In genomic region chr8:119909944-119910546, GRCm38 (mm10) we compare ENCODE assay signal across 8 mouse cellular contexts. TPM values are rescaled to one million over a fixed set of nuclear protein-coding genes. Genes with fewer than 3 reads are reported as not detected.
A peak's percentile ranks its signal among the peaks of the same experiment; 100 is the strongest.
DNase-seq lines count a peak whose midpoint lies in the region; ATAC-seq and TF ChIP-seq lines count a peak whose summit lies in the region.

Gene Usp10, plus strand, starts transcription at chr8:119910360.

- no peaks in the 10 kb centered on the region for H3K36me3 ChIP-seq in forebrain, embryonic 12.5 days (replicated peaks)
- no peaks in the 10 kb centered on the region for H3K36me3 ChIP-seq in hindbrain, embryonic 11.5 days (ENCODE audit: control insufficient read depth, insufficient read depth, low read length)
- H3K36me3 ChIP-seq in liver, embryonic 11.5 days (ENCODE audit: control insufficient read depth, insufficient read depth, low read length), result no peaks in the 10 kb centered on the region; the same call in 1 of the 2 replicates
- H3K36me3 ChIP-seq in stomach, embryonic 16.5 days (ENCODE audit: control insufficient read depth, insufficient read depth, low read length), result no peaks in the 10 kb centered on the region

- H3K9me3 ChIP-seq in forebrain, embryonic 12.5 days, result no peaks in the 10 kb centered on the region
- H3K9me3 ChIP-seq in hindbrain, embryonic 11.5 days (ENCODE audit: control insufficient read depth, low read length), result no peaks in the 10 kb centered on the region
- no peaks in the 10 kb centered on the region for H3K9me3 ChIP-seq in liver, embryonic 11.5 days (ENCODE audit: control insufficient read depth, low read length)
- H3K9me3 ChIP-seq in stomach, embryonic 16.5 days (replicated peaks; ENCODE audit: control insufficient read depth, low read length), result no peaks in the 10 kb centered on the region

- no peak for DNase-seq in layer of hippocampus, adult 2 months (ENCODE audit: low spot score in 2 of 2)
- DNase-seq in layer of hippocampus, adult 11-12 months (ENCODE audit: low spot score), result no peak
- DNase-seq in T-cell, adult 2 months (ENCODE audit: low spot score), result peak; percentile 12
- DNase-seq in hindbrain, embryonic 11.5 days (ENCODE audit: low spot score), result no peak
- no peak for DNase-seq in liver, embryonic 11.5 days (ENCODE audit: low spot score)
- DNase-seq in lung, postnatal 14 days, result no peak

- peaks cover 35% of the 10 kb centered on the region for H3K4me1 ChIP-seq in forebrain, embryonic 12.5 days
- peaks cover 8% of the 10 kb centered on the region; the same call in 1 of the 2 replicates for H3K4me1 ChIP-seq in hindbrain, embryonic 11.5 days (replicated peaks; ENCODE audit: control insufficient read depth, insufficient read depth, low read length)
- H3K4me1 ChIP-seq in liver, embryonic 11.5 days (replicated peaks; ENCODE audit: control insufficient read depth, insufficient read depth, low read length), result peaks cover 39% of the 10 kb centered on the region
- peaks cover 39% of the 10 kb centered on the region for H3K4me1 ChIP-seq in stomach, embryonic 16.5 days (ENCODE audit: control insufficient read depth, insufficient read depth, low read length)

- H3K9ac ChIP-seq in forebrain, embryonic 12.5 days, result peak within 1 kb of the TSS; percentile 94
- H3K9ac ChIP-seq in hindbrain, embryonic 11.5 days (ENCODE audit: low read depth, low read length), result peak within 1 kb of the TSS; percentile 87
- peak within 1 kb of the TSS; percentile 90 for H3K9ac ChIP-seq in liver, embryonic 11.5 days (ENCODE audit: low read depth, low read length)
- H3K9ac ChIP-seq in stomach, embryonic 16.5 days (ENCODE audit: low read length), result peak within 1 kb of the TSS; percentile 91

- H3K4me3 ChIP-seq in layer of hippocampus, adult 2 months, result peak within 1 kb of the TSS; percentile 76
- H3K4me3 ChIP-seq in forebrain, embryonic 12.5 days (replicated peaks), result peak within 1 kb of the TSS; percentile 85
- H3K4me3 ChIP-seq in hindbrain, embryonic 11.5 days (ENCODE audit: low read depth, low read length), result peak within 1 kb of the TSS; percentile 89
- peak within 1 kb of the TSS; percentile 81 for H3K4me3 ChIP-seq in liver, embryonic 11.5 days (ENCODE audit: low read depth, low read length)
- H3K4me3 ChIP-seq in stomach, embryonic 16.5 days (replicated peaks; ENCODE audit: low read length), result peak within 1 kb of the TSS; percentile 79

- peak within 1 kb of the TSS; percentile 82 for H3K4me2 ChIP-seq in forebrain, embryonic 12.5 days
- peak within 1 kb of the TSS; percentile 82 for H3K4me2 ChIP-seq in hindbrain, embryonic 11.5 days (replicated peaks; ENCODE audit: low read depth, low read length)
- peak within 1 kb of the TSS; percentile 75 for H3K4me2 ChIP-seq in liver, embryonic 11.5 days
- peak within 1 kb of the TSS; percentile 93 for H3K4me2 ChIP-seq in stomach, embryonic 16.5 days (ENCODE audit: low read depth, low read length)

- ATAC-seq in forebrain, embryonic 12.5 days (ENCODE audit: low FRiP score), result no peak
- peak; percentile 38 for ATAC-seq in hindbrain, embryonic 11.5 days (ENCODE audit: low FRiP score)
- peak; percentile 37 for ATAC-seq in liver, embryonic 11.5 days (replicated peaks; ENCODE audit: low FRiP score)
- ATAC-seq in stomach, embryonic 16.5 days (ENCODE audit: insufficient read depth, low FRiP score), result no peak

- no peak for TF ChIP-seq CTCF in layer of hippocampus, adult 2 months (conservative IDR thresholded peaks at IDR 0.05)

- H3K27ac ChIP-seq in layer of hippocampus, adult 2 months, result peak within 1 kb of the TSS; percentile 96
- H3K27ac ChIP-seq in forebrain, embryonic 12.5 days, result peak within 1 kb of the TSS; percentile 89
- peak within 1 kb of the TSS; percentile 87 for H3K27ac ChIP-seq in hindbrain, embryonic 11.5 days (ENCODE audit: low read depth, low read length)
- H3K27ac ChIP-seq in liver, embryonic 11.5 days (ENCODE audit: low read depth, low read length), result peak within 1 kb of the TSS; percentile 88
- H3K27ac ChIP-seq in stomach, embryonic 16.5 days (ENCODE audit: low read length), result peak within 1 kb of the TSS; percentile 93

- WGBS in forebrain, embryonic 12.5 days, result 29% methylated on average over 13 of the region's 13 CpGs
- WGBS in hindbrain, embryonic 11.5 days, result 31% methylated on average over 13 of the region's 13 CpGs
- 23% methylated on average over 13 of the region's 13 CpGs for WGBS in liver, embryonic 11.5 days
- 23% methylated on average over 13 of the region's 13 CpGs for WGBS in stomach, embryonic 16.5 days

- 0 out of 2 replicates have a peak, but pooled peaks cover 4% of the 10 kb centered on the region for H3K27me3 ChIP-seq in forebrain, embryonic 12.5 days
- no peaks in the 10 kb centered on the region for H3K27me3 ChIP-seq in hindbrain, embryonic 11.5 days (ENCODE audit: control insufficient read depth, insufficient read depth, low read length)
- no peaks in the 10 kb centered on the region for H3K27me3 ChIP-seq in liver, embryonic 11.5 days (replicated peaks; ENCODE audit: control insufficient read depth, insufficient read depth, low read length)
- H3K27me3 ChIP-seq in stomach, embryonic 16.5 days (ENCODE audit: control insufficient read depth, insufficient read depth, low read length), result no peaks in the 10 kb centered on the region

RNA-seq across cellular contexts. Expression of gene Usp10, which starts in this region (rescaled TPM):
- 10 to 100 TPM; 93.6 to 98.1 TPM for total RNA-seq in layer of hippocampus, adult 2 months (2021)
- 167 and 176 TPM in 2 replicates for polyA plus RNA-seq in forebrain, embryonic 12.5 days (2016; fragmentation: Nextera tagmentation; extraction: Ambion mirVana)
- polyA plus RNA-seq in hindbrain, embryonic 11.5 days (2014; fragmentation: Nextera tagmentation; extraction: Ambion mirVana), result 130 and 136 TPM in 2 replicates
- 175 and 190 TPM in 2 replicates for polyA plus RNA-seq in liver, embryonic 11.5 days (2014; fragmentation: Nextera tagmentation; extraction: Ambion mirVana)
- polyA plus RNA-seq in stomach, embryonic 16.5 days (2015; fragmentation: Nextera tagmentation; extraction: Ambion mirVana), result 118 and 141 TPM in 2 replicates

Comparison
In these comparisons a context has a peak if more than half of its experiments do, and no peak if none do; other contexts are left out.
1. ATAC-seq: peak in hindbrain, embryonic 11.5 days (single experiment) and liver, embryonic 11.5 days (single experiment); none in forebrain, embryonic 12.5 days (single experiment) and stomach, embryonic 16.5 days (single experiment).
2. Peak in every context shown above with its lines, with median percentiles within 50 percentile points of each other: H3K27ac ChIP-seq, H3K4me3 ChIP-seq, H3K4me2 ChIP-seq and H3K9ac ChIP-seq.